Mouse (Mus musculus): ENCODE measurements around the gene Ano6. TPM values are rescaled to one million over a fixed set of nuclear protein-coding genes. Genes with fewer than 3 reads are reported as not detected.

The Ano6 gene
- total RNA-seq (2021) (10 to 100 TPM; 69.6 to 90.3 TPM), polyA plus RNA-seq (2012; rRNA removed) (20.6 and 28.6 TPM in 2 replicates)
- long read RNA-seq, full-length matches to known transcripts = 9 of 16 reads
- long read RNA-seq, partial matches to known transcripts = 2 of 16 reads
- long read RNA-seq, other reads (novel, unspliced or antisense) = 5 of 16 reads

- DNase-seq = peak; percentile 98
These were observed at the start of gene Ano6 for GRCm38 (mm10) chr15:95790529-95791071. Ano6 (plus strand) TSS chr15:95790843.

GRCm38 (mm10) chr15:95742955-95743354, 47.7 kb upstream of the Ano6 start:
- no peak for DNase-seq

- DNase-seq = no peak
These were observed 46.8 kb upstream of the Ano6 start for GRCm38 (mm10) chr15:95743856-95744255.

GRCm38 (mm10) chr15:95745346-95746106, 45.1 kb upstream of the Ano6 start:
- no peak for DNase-seq

GRCm38 (mm10) chr15:95746513-95746912, 44.1 kb upstream of the Ano6 start:
- DNase-seq = no peak

- no peak for DNase-seq
These were observed 43.4 kb upstream of the Ano6 start for GRCm38 (mm10) chr15:95746955-95747931.

- no peak for DNase-seq
These were observed 41.4 kb upstream of the Ano6 start for GRCm38 (mm10) chr15:95749216-95749615.

GRCm38 (mm10) chr15:95750038-95750437, 40.6 kb upstream of the Ano6 start:
- no peak for DNase-seq

- no peak for DNase-seq
These were observed 38.6 kb upstream of the Ano6 start for GRCm38 (mm10) chr15:95751832-95752676.

GRCm38 (mm10) chr15:95752677-95753019, 38.0 kb upstream of the Ano6 start:
- no peak for DNase-seq

GRCm38 (mm10) chr15:95753031-95753430, 37.6 kb upstream of the Ano6 start:
- DNase-seq = no peak

GRCm38 (mm10) chr15:95757169-95757568, 33.5 kb upstream of the Ano6 start:
- DNase-seq = peak; percentile 16

- no peak for DNase-seq
These were observed 32.6 kb upstream of the Ano6 start for GRCm38 (mm10) chr15:95758069-95758468.

- DNase-seq = no peak
These were observed 31.8 kb upstream of the Ano6 start for GRCm38 (mm10) chr15:95758696-95759434.

GRCm38 (mm10) chr15:95759857-95760256, 30.8 kb upstream of the Ano6 start:
- no peak for DNase-seq

GRCm38 (mm10) chr15:95761420-95761819, 29.2 kb upstream of the Ano6 start:
- DNase-seq = no peak

- DNase-seq = peak; percentile 79
These were observed 27.9 kb upstream of the Ano6 start for GRCm38 (mm10) chr15:95762661-95763303.

GRCm38 (mm10) chr15:95763464-95763863, 27.2 kb upstream of the Ano6 start:
- no peak for DNase-seq

GRCm38 (mm10) chr15:95765271-95765670, 25.4 kb upstream of the Ano6 start:
- DNase-seq = no peak

GRCm38 (mm10) chr15:95765936-95766335, 24.7 kb upstream of the Ano6 start:
- DNase-seq = no peak

Measured in adrenal gland, adult 2 months (tissue).